Mouse (Mus musculus) cerebellum, postnatal 4 days (tissue): ENCODE results near the gene Cobll1.

ENCODE experiments used
- DNase-seq, 2 experiments: peaks; one replicate each; pipeline ENCODE4 v3.0.0; 2022; ENCODE audit warnings: low spot score in 2 of 2, mixed read lengths in 1 of 2

Cobll1 gene

GRCm38 (mm10) chr2:65090986-65091385 lies 148.2 kb downstream of the Cobll1 start:
- no peak for DNase-seq

GRCm38 (mm10) chr2:65087197-65087596 lies 152.0 kb downstream of the Cobll1 start:
- DNase-seq, result no peak

GRCm38 (mm10) chr2:65083411-65083810 lies 155.8 kb downstream of the Cobll1 start:
- DNase-seq, result no peak

GRCm38 (mm10) chr2:65077544-65077943 lies 161.7 kb downstream of the Cobll1 start:
- no peak for DNase-seq

GRCm38 (mm10) chr2:65075840-65076239 lies 163.4 kb downstream of the Cobll1 start:
- no peak for DNase-seq

GRCm38 (mm10) chr2:65075431-65075830 lies 163.8 kb downstream of the Cobll1 start:
- no peak for DNase-seq

GRCm38 (mm10) chr2:65072205-65072604 lies 167.0 kb downstream of the Cobll1 start:
- no peak for DNase-seq

- no peak for DNase-seq
These were observed 185.4 kb downstream of the Cobll1 start for GRCm38 (mm10) chr2:65053764-65054163.

GRCm38 (mm10) chr2:65052191-65053012 lies 186.8 kb downstream of the Cobll1 start:
- DNase-seq, result no peak

GRCm38 (mm10) chr2:65050776-65051175 lies 188.4 kb downstream of the Cobll1 start:
- DNase-seq, result no peak

- no peak for DNase-seq
These were observed 190.8 kb downstream of the Cobll1 start for GRCm38 (mm10) chr2:65048234-65049017.
